Mouse (Mus musculus) Patski (cell line): Measurements from ENCODE around the gene Gm20388. TPM values are rescaled to one million over a fixed set of nuclear protein-coding genes. Genes with fewer than 3 reads are reported as not detected.

Experiments used
- ATAC-seq: fragments of 100-300 bp; one replicate; pipeline ENCODE4 v1.8.0; 2021
- CTCF ChIA-PET: fragments of 350-600 bp; sonication (Branson Sonifier 250); formaldehyde crosslinking; loops from one replicate; lab custom pipeline; 2022; ENCODE audit warnings: inconsistent platforms; lab: Charles Lee
- POLR2A ChIA-PET: fragments of 350-600 bp; sonication (Branson Sonifier 250); formaldehyde crosslinking; loops from one replicate; lab custom pipeline; 2022; ENCODE audit warnings: antibody characterized with exemption, inconsistent platforms; lab: Charles Lee
- DNase-seq: peaks from one replicate; pipeline ENCODE4 v3.0.0-alpha.2; 2011; ENCODE audit warnings: low read depth, low spot score
- H3K27me3 ChIP-seq: fragments of 371-371 bp; one replicate; pipeline ENCODE4 v1.5.1; 2021
- CTCF ChIP-seq: fragments of 100-300 bp; IDR thresholded peaks from one replicate; pipeline ENCODE4 v1.5.1; 2021
- in situ Hi-C: fragments of 300-500 bp; cut with MboI; formaldehyde crosslinking; loops from 3 replicates; pipeline ENCODE4 v1.11.1; 2018; ENCODE audit warnings: low pct_unique_long_range_greater_than_20kb, mixed read lengths
- polyA plus RNA-seq: library from polyadenylated mRNA; unstranded; gene quantifications from one replicate; pipeline ENCODE4 v1.2.3, GENCODE M21; 2021

The Gm20388 gene
- polyA plus RNA-seq, 1 experiment from 2014 or later, result 86.7 TPM

DNA sequence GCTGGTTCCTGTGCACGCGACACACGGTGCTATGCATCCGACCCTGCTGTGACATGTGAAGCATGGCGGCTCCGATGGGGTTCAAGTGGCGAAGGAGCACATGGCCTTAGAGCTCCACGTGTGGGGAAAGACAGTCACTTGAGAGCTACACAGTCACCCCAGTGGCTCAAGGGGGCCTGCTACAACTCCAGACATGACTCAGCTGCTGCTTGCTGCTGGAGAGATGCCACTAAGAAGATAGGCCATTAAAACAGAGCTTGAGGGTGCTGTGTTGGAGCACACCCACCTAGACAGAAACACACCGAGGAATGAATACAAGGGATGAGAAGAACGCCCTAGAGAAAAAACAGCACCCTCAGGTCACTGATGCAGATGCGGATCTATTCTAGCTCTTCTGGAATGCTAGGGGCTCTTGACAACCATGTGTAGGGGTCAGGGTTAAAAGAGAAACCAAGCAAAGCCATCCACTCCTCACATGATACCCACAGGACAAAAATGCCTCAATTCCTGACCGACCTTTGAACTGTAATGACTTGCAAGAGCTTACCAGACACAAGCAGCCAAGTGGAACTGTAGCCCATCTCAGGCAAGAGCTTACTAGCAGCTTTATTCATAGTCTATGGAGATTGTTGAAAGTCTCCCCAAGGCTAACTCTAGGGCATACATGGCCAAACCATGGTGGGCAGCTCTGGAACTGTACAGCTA, 1737.0 kb downstream of the Gm20388 start:
- ChIA-PET POLR2A (interaction anchor here (1.2 kb wide), 1 partner anchor 15 kb away, joined by 7 read pairs; no protein-coding TSS in a partner anchor), CTCF (interaction anchor here (0.6 to 4.5 kb wide), 7 partner anchors 18 to 57 kb away, joined by 3 to 21 read pairs (median 5); partner anchors contain the start of gene Map1lc3b)
- in situ Hi-C loops, result no loop called here
- ATAC-seq, result peak; percentile 42
- H3K27me3 ChIP-seq, result no peaks in the 10 kb centered on the region
- no peak for TF ChIP-seq CTCF
- DNase-seq, result peak; percentile 60

- ATAC-seq, result no peak
- CTCF ChIA-PET, result interaction anchor here (1.3 to 4.5 kb wide), 7 partner anchors 18 to 58 kb away, joined by 3 to 21 read pairs (median 5); partner anchors contain the start of gene Map1lc3b
- no peaks in the 10 kb centered on the region for H3K27me3 ChIP-seq
- TF ChIP-seq CTCF, result no peak
- DNase-seq, result no peak
- POLR2A ChIA-PET, result interaction anchor here (1.1 to 1.2 kb wide), 2 partner anchors 16 to 27 kb away, joined by 6 to 7 read pairs; no protein-coding TSS in a partner anchor
- in situ Hi-C loops, result no loop called here
Measured at GRCm38 (mm10) chr8:121648451-121648850, 1737.8 kb downstream of the Gm20388 start.

- ChIA-PET POLR2A (interaction anchor here (1.1 kb wide), 1 partner anchor 28 kb away, joined by 6 read pairs; no protein-coding TSS in a partner anchor), CTCF (interaction anchor here (2.3 to 4.5 kb wide), 3 partner anchors 13 to 47 kb away, joined by 7 to 21 read pairs (median 15); no protein-coding TSS in a partner anchor)
- H3K27me3 ChIP-seq, result no peaks in the 10 kb centered on the region
- ATAC-seq (no peak), DNase-seq (no peak)
- in situ Hi-C loops, result no loop called here
- no peak for TF ChIP-seq CTCF
Measured at GRCm38 (mm10) chr8:121649423-121649822, 1738.8 kb downstream of the Gm20388 start.

- no peak for TF ChIP-seq CTCF
- ATAC-seq, result no peak
- no peak for DNase-seq
- POLR2A ChIA-PET, result interaction anchor here (0.6 to 2.0 kb wide), 4 partner anchors 14 to 31 kb away, joined by 3 to 5 read pairs (median 3); no protein-coding TSS in a partner anchor
- CTCF ChIA-PET, result interaction anchor here (2.3 to 4.5 kb wide), 3 partner anchors 14 to 48 kb away, joined by 7 to 21 read pairs (median 15); no protein-coding TSS in a partner anchor
- H3K27me3 ChIP-seq, result no peaks in the 10 kb centered on the region
- in situ Hi-C loops, result no loop called here
Measured at GRCm38 (mm10) chr8:121649904-121650303, 1739.3 kb downstream of the Gm20388 start.

GRCm38 (mm10) chr8:121650389-121651307, 1740.0 kb downstream of the Gm20388 start:
- ChIA-PET CTCF (interaction anchor here (2.3 to 4.5 kb wide), 3 partner anchors 14 to 48 kb away, joined by 7 to 21 read pairs (median 15); no protein-coding TSS in a partner anchor), POLR2A (interaction anchor here (0.6 to 2.0 kb wide), 4 partner anchors 13 to 32 kb away, joined by 3 to 5 read pairs (median 3); no protein-coding TSS in a partner anchor)
- H3K27me3 ChIP-seq, result no peaks in the 10 kb centered on the region
- ATAC-seq (no peak), DNase-seq (no peak)
- in situ Hi-C loops, result no loop called here
- no peak for TF ChIP-seq CTCF

GRCm38 (mm10) chr8:121651308-121651873, 1740.8 kb downstream of the Gm20388 start:
- TF ChIP-seq CTCF, result no peak
- in situ Hi-C loops, result no loop called here
- no peak for DNase-seq
- ATAC-seq, result no peak
- no peaks in the 10 kb centered on the region for H3K27me3 ChIP-seq
- ChIA-PET CTCF (interaction anchor here (2.8 kb wide), 1 partner anchor 49 kb away, joined by 15 read pairs; no protein-coding TSS in a partner anchor), POLR2A (interaction anchor here (1.1 to 2.0 kb wide), 3 partner anchors 12 to 30 kb away, joined by 3 to 5 read pairs (median 3); no protein-coding TSS in a partner anchor)

DNA sequence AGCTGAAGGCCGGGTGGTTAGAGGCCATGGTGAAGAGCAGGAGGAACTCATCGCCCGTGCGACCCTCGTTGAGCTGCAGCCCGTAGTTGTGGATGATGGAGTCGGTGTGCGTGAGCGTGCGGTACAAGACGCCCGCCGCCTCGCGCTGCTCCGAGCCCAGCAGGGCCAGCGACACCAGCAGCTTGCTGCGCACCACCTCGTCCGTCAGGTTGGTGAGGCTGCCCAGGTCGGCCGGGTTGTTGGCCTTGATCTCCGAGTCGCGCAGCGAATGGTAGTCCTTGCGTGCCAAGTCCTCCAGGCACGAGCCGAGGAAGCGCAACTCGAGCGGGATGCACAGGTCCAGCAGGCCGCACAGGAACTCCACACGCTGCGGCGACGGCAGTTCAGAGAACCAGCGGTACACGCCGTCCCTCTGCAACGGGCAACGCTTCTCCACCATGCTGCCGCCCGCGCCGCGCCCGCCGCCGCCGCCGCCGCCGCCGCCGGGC, 1741.3 kb downstream of the Gm20388 start:
- TF ChIP-seq CTCF, result no peak
- in situ Hi-C loops, result no loop called here
- DNase-seq (no peak), ATAC-seq (no peak)
- H3K27me3 ChIP-seq, result no peaks in the 10 kb centered on the region
- CTCF ChIA-PET, result no interaction called here
- POLR2A ChIA-PET, result interaction anchor here (1.1 to 2.0 kb wide), 2 partner anchors 12 to 23 kb away, joined by 3 to 5 read pairs; no protein-coding TSS in a partner anchor

DNA sequence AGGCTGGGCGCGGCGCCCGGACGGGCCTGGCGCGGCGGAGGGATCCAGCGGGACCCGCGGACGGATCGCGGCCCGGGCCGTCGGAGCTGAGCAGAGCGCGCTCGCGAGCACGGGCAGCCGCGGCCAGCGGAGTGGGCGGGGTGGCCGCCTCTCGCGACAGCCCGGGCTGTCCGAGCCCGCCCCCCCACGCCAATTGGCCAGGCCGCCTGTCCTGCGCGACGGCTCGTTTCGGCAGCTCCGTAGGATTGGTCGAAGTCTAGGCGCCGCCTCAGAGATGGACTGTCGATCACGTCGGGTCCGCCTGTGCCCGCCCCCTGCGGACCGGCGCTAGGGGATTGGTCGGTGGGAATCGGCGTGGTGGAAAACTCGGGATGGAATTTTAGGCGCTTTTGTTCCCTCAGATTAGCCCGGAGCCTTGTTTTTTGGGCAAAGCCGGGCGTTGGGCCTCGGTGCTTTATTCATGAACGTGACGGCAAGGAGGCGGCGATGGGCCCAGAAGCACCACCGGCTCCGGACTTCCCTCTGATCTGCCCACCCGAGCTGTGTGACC, 1742.2 kb downstream of the Gm20388 start, which contains the start of gene Zcchc14:
Zcchc14 (minus strand) TSS at position 128 of the 550 bp plus-strand sequence.
- ATAC-seq (peak; percentile 94), DNase-seq (peak; percentile 84)
- POLR2A ChIA-PET, result interaction anchor here (2.5 kb wide), 1 partner anchor 16 kb away, joined by 10 read pairs; no protein-coding TSS in a partner anchor
- H3K27me3 ChIP-seq, result no peaks in the 10 kb centered on the region
- TF ChIP-seq CTCF, result no peak
- in situ Hi-C loops, result no loop called here
- CTCF ChIA-PET, result interaction anchor here (1.3 kb wide), 1 partner anchor 21 kb away, joined by 4 read pairs; no protein-coding TSS in a partner anchor
